Mouse (Mus musculus) liver, embryonic 14.5 days (tissue): Measurements from ENCODE around the gene Cfap70. TPM values are rescaled to one million over a fixed set of nuclear protein-coding genes. Genes with fewer than 3 reads are reported as not detected.
A peak's percentile ranks its signal among the peaks of the same experiment; 100 is the strongest.

ENCODE experiments used
- ATAC-seq: fragments of 200-750 bp; cut with Nextera tagmentation; 2 replicates; pipeline ENCODE4 v1.8.0; 2017; ENCODE audit warnings: moderate number of reproducible peaks, mild to moderate bottlenecking, moderate library complexity; ENCODE audit not compliant: insufficient read depth
- DNase-seq, 3 experiments: peaks; one replicate each; pipeline ENCODE4 v3.0.0-alpha.2; 2012 to 2013; ENCODE audit warnings: low read depth in 3 of 3, low spot score in 3 of 3
- H3K27ac ChIP-seq: fragments of 300-500 bp; sonication (generic); 2 replicates; pipeline ENCODE4 v1.5.1; 2014; ENCODE audit warnings: moderate library complexity, mild to moderate bottlenecking, control low read depth, inconsistent platforms
- H3K27me3 ChIP-seq: fragments of 300-500 bp; sonication (generic); 2 replicates; pipeline ENCODE4 v1.6.1; 2014; ENCODE audit warnings: mild to moderate bottlenecking, low read length, moderate library complexity; ENCODE audit not compliant: control insufficient read depth, insufficient read depth
- H3K36me3 ChIP-seq: fragments of 300-500 bp; sonication (generic); replicated peaks from 2 replicates; pipeline ENCODE4 v1.6.1; 2014; ENCODE audit warnings: low read depth; ENCODE audit not compliant: control insufficient read depth, insufficient read depth
- H3K4me1 ChIP-seq, 2 experiments: fragments of 200-500 bp in 1 of 2; fragments of 300-500 bp in 1 of 2; sonication (generic) in 1 of 2; replicated peaks; 2 replicates each; pipeline ENCODE4 v1.6.1; 2012 to 2014; ENCODE audit warnings: antibody characterized with exemption in 1 of 2, inconsistent platforms in 1 of 2, low read length in 1 of 2; ENCODE audit not compliant: control insufficient read depth in 2 of 2, insufficient read depth in 2 of 2
- H3K4me2 ChIP-seq: fragments of 300-500 bp; sonication (generic); 2 replicates; pipeline ENCODE4 v1.6.1; 2014; ENCODE audit warnings: low read depth, mild to moderate bottlenecking, control low read depth, moderate library complexity
- H3K4me3 ChIP-seq, 2 experiments: fragments of 200-500 bp in 1 of 2; fragments of 300-500 bp in 1 of 2; sonication (generic) in 1 of 2; 2 replicates each; pipeline ENCODE4 v1.5.1; 2012 to 2014; ENCODE audit warnings: low read depth in 2 of 2, low read length in 2 of 2, mild to moderate bottlenecking in 2 of 2, control low read depth in 1 of 2, inconsistent platforms in 1 of 2, moderate library complexity in 1 of 2; ENCODE audit not compliant: insufficient read depth in 1 of 2
- H3K9ac ChIP-seq: fragments of 300-500 bp; sonication (generic); replicated peaks from 2 replicates; pipeline ENCODE4 v1.6.1; 2014; ENCODE audit warnings: mild to moderate bottlenecking, control low read depth, moderate library complexity
- H3K9me3 ChIP-seq: fragments of 300-500 bp; sonication (generic); 2 replicates; pipeline ENCODE4 v1.6.1; 2016; ENCODE audit warnings: low read length, mixed read lengths; ENCODE audit not compliant: control insufficient read depth
- CTCF ChIP-seq: IDR thresholded peaks from 2 replicates; pipeline ENCODE4 v1.5.1; 2016; ENCODE audit warnings: antibody characterized with exemption, low read depth, control low read depth
- EP300 ChIP-seq: IDR thresholded peaks from 2 replicates; pipeline ENCODE4 v1.6.1; 2016; ENCODE audit warnings: antibody characterized with exemption, low read depth
- WGBS: fragments of 180-500 bp; shearing (Covaris S2); extraction: QIAGEN DNeasy Blood & Tissue Kit; methylation state at CpG from one replicate; pipeline ENCODE4 v1.1.7; 2014; ENCODE audit not compliant: insufficient replicate concordance; 5-methylcytosine and 5-hydroxymethylcytosine counted together
- polyA plus RNA-seq, 2 experiments: library from polyadenylated mRNA; depleted of rRNA in 1 of 2; stranded (reverse) in 1 of 2; unstranded in 1 of 2; fragments of >200 nt; fragmentation: Nextera tagmentation in 1 of 2; extraction: Ambion mirVana in 1 of 2; gene quantifications; 2 replicates each; pipeline versions ENCODE4 v1.2.1 to v1.2.3; 2012 to 2014

The Cfap70 gene
- polyA plus RNA-seq, 2 experiments, result 0.03 to 0.08 TPM

- peak overlapping the region; percentile 35; the same call in 1 of the 2 replicates for H3K9ac ChIP-seq
- peak overlapping the region; percentile 5 to 21; a peak in 2 of 4 replicates for H3K4me3 ChIP-seq
- peaks cover 4% of the 10 kb centered on the region for H3K36me3 ChIP-seq
- no peak for DNase-seq
- no peak for TF ChIP-seq EP300
- TF ChIP-seq CTCF, result no peak
- ATAC-seq, result no peak
- H3K4me2 ChIP-seq, result peak overlapping the region; percentile 41
- no peaks in the 10 kb centered on the region for H3K9me3 ChIP-seq
- H3K4me1 ChIP-seq, result peaks cover 20 to 24% of the 10 kb centered on the region in 2 experiments
- H3K27me3 ChIP-seq, result no peaks in the 10 kb centered on the region
- peak overlapping the region; percentile 12 for H3K27ac ChIP-seq
- WGBS, result 65% methylated on average over 4 of the region's 4 CpGs
Observed at GRCm38 (mm10) chr14:20477261-20478025, 25.4 kb upstream of the Cfap70 start.

- H3K36me3 ChIP-seq, result peaks cover 85% of the 10 kb centered on the region
- 85% methylated on average over 14 of the region's 14 CpGs for WGBS
Observed at GRCm38 (mm10) chr14:20460216-20460615, 8.2 kb upstream of the Cfap70 start.

GRCm38 (mm10) chr14:20458378-20458777, 6.4 kb upstream of the Cfap70 start:
- H3K36me3 ChIP-seq, result peaks cover 71% of the 10 kb centered on the region
- WGBS, result 88% methylated on average over 9 of the region's 9 CpGs

More at GRCm38 (mm10) chr14:20460216-20460615, 8.2 kb upstream of the Cfap70 start:
- ATAC-seq (no peak), DNase-seq (no peak)
- Histone ChIP-seq H3K4me3 (no peak overlapping the region), H3K4me2 (no peak overlapping the region), H3K27ac (no peak overlapping the region), H3K27me3 (no peaks in the 10 kb centered on the region), H3K9me3 (no peaks in the 10 kb centered on the region), H3K4me1 (no peaks in the 10 kb centered on the region), H3K9ac (no peak overlapping the region)
- TF ChIP-seq CTCF, result no peak
- TF ChIP-seq EP300, result no peak

DNA sequence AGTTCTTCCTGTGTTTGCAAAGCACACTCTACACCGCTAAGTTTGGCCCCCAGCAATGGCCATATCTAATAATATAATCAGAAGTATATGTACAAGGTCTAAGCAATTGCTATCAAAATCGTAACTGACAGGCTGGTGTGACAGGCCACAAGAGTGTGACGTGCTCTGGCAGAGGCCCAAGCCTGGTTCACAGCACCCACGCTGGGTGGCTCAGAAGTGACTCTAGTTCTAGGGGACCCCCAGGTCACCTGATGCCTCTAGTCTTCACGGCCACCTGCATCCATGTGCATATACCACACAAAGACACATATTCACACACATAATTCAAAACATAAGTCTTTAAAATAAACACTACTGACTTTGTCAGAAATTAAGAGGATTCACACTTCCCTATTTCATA, 903 bp upstream of the Cfap70 start:
- Histone ChIP-seq H3K27me3 (no peaks in the 10 kb centered on the region), H3K4me3 (no peak overlapping the region), H3K27ac (no peak overlapping the region), H3K36me3 (peaks cover 20% of the 10 kb centered on the region), H3K4me1 (peaks cover 2 to 8% of the 10 kb centered on the region in 2 experiments; a peak in 3 of 4 replicates), H3K4me2 (no peak overlapping the region), H3K9ac (no peak overlapping the region), H3K9me3 (no peaks in the 10 kb centered on the region)
- TF ChIP-seq EP300 (no peak), CTCF (no peak)
- 78% methylated on average over 5 of the region's 5 CpGs for WGBS
- no peak for DNase-seq
- ATAC-seq, result no peak

More at GRCm38 (mm10) chr14:20458378-20458777, 6.4 kb upstream of the Cfap70 start:
- Histone ChIP-seq H3K4me3 (no peak overlapping the region), H3K4me2 (no peak overlapping the region), H3K4me1 (no peaks in the 10 kb centered on the region), H3K9me3 (no peaks in the 10 kb centered on the region), H3K27ac (no peak overlapping the region), H3K27me3 (no peaks in the 10 kb centered on the region), H3K9ac (no peak overlapping the region)
- no peak for TF ChIP-seq CTCF
- no peak for TF ChIP-seq EP300
- no peak for ATAC-seq
- no peak for DNase-seq

GRCm38 (mm10) chr14:20451302-20451701, 724 bp downstream of the Cfap70 start:
- peaks cover 9% of the 10 kb centered on the region for H3K36me3 ChIP-seq
- H3K4me3 ChIP-seq, result peak overlapping the region; percentile 53 to 66
- no peak for TF ChIP-seq CTCF
- peaks cover 2 to 8% of the 10 kb centered on the region in 2 experiments; a peak in 3 of 4 replicates for H3K4me1 ChIP-seq
- no peak overlapping the region for H3K27ac ChIP-seq
- no peaks in the 10 kb centered on the region for H3K27me3 ChIP-seq
- peak overlapping the region; percentile 82 for H3K4me2 ChIP-seq
- 17% methylated on average over 2 of the region's 2 CpGs for WGBS
- DNase-seq (no peak), ATAC-seq (peak; percentile 48; the same call in 1 of the 2 replicates)
- no peaks in the 10 kb centered on the region for H3K9me3 ChIP-seq
- peak overlapping the region; percentile 47 for H3K9ac ChIP-seq
